Mouse (Mus musculus) ES-E14 (cell line): ENCODE data around the gene Gpnmb. TPM values are rescaled to one million over a fixed set of nuclear protein-coding genes. Genes with fewer than 3 reads are reported as not detected.

ENCODE experiments used
- DNase-seq: peaks from one replicate; pipeline ENCODE4 v3.0.0-alpha.2; 2013; ENCODE audit warnings: low read depth, low spot score
- H3K27ac ChIP-seq: 2 replicates; pipeline ENCODE4 v1.5.1; 2012; ENCODE audit warnings: low read depth, mild to moderate bottlenecking, low read length, moderate library complexity, mixed read lengths; ENCODE audit not compliant: poor library complexity, insufficient read depth, severe bottlenecking
- H3K36me3 ChIP-seq: 2 replicates; pipeline ENCODE4 v1.6.1; 2012; ENCODE audit warnings: mild to moderate bottlenecking, low read length, moderate library complexity, mixed read lengths; ENCODE audit not compliant: control insufficient read depth, poor library complexity, insufficient read depth, severe bottlenecking
- H3K4me1 ChIP-seq, 2 experiments: fragments of 150-350 bp in 1 of 2; sonication (generic) in 1 of 2; 2 replicates each; pipeline ENCODE4 v1.6.1; 2012; ENCODE audit warnings: low read length in 2 of 2, mild to moderate bottlenecking in 1 of 2, mixed read lengths in 1 of 2; ENCODE audit not compliant: control insufficient read depth in 2 of 2, insufficient read depth in 2 of 2, poor library complexity in 1 of 2
- H3K4me3 ChIP-seq, 2 experiments: fragments of 150-350 bp in 1 of 2; sonication (generic) in 1 of 2; 2 replicates each; pipeline ENCODE4 v1.5.1; 2012; ENCODE audit warnings: low read length in 2 of 2, low read depth in 1 of 2, mild to moderate bottlenecking in 1 of 2, mixed read lengths in 1 of 2; ENCODE audit not compliant: insufficient read depth in 1 of 2, poor library complexity in 1 of 2, severe bottlenecking in 1 of 2
- H3K9ac ChIP-seq: 2 replicates; pipeline ENCODE4 v1.6.1; 2012; ENCODE audit warnings: low read depth, mild to moderate bottlenecking, low read length, mixed read lengths; ENCODE audit not compliant: poor library complexity, insufficient read depth, severe bottlenecking
- H3K9me3 ChIP-seq: fragments of 150-350 bp; sonication (generic); 2 replicates; pipeline ENCODE4 v1.6.1; 2012; ENCODE audit warnings: low read depth, mild to moderate bottlenecking, low read length; ENCODE audit not compliant: control insufficient read depth, insufficient read depth
- CHD2 ChIP-seq: IDR thresholded peaks from 2 replicates; pipeline ENCODE4 v1.6.1; 2014; ENCODE audit warnings: mild to moderate bottlenecking, low read depth, low read length, inconsistent platforms
- HCFC1 ChIP-seq: IDR thresholded peaks from 2 replicates; pipeline ENCODE4 v1.6.1; 2012; ENCODE audit warnings: low read length, inconsistent platforms, borderline replicate concordance; ENCODE audit not compliant: insufficient read depth
- MAFK ChIP-seq: IDR thresholded peaks from 2 replicates; pipeline ENCODE4 v1.6.1; 2014; ENCODE audit warnings: mild to moderate bottlenecking, low read depth, low read length, inconsistent platforms; ENCODE audit not compliant: insufficient read depth
- ZC3H11A ChIP-seq: IDR thresholded peaks from 2 replicates; pipeline ENCODE4 v1.6.1; 2012; ENCODE audit warnings: low read depth, mild to moderate bottlenecking, inconsistent platforms, low read length, borderline replicate concordance
- ZNF384 ChIP-seq: IDR thresholded peaks from 2 replicates; pipeline ENCODE4 v1.6.1; 2012; ENCODE audit warnings: low read depth, low read length, inconsistent platforms
- in situ Hi-C, 2 experiments: fragments of 600-800 bp; cut with MboI; formaldehyde crosslinking; loops; one replicate each; pipeline ENCODE4 v1.15.1; 2025; ENCODE audit warnings: low sequenced_read_pairs in 2 of 2, inconsistent platforms in 1 of 2; ENCODE audit not compliant: unreplicated experiment in 2 of 2
- total RNA-seq: library from RNA; depleted of rRNA; stranded (reverse); fragments of 300-350 nt; gene quantifications from 2 replicates; pipeline ENCODE4 v1.2.3, GENCODE M21; 2012

The Gpnmb gene
- total RNA-seq, 1 experiment: 0.89 TPM

GRCm38 (mm10) chr6:49037268-49037662 is 919 bp downstream of the Gpnmb start:
- Histone ChIP-seq H3K4me3 (peak overlapping the region; percentile 35 to 46), H3K36me3 (no peaks in the 10 kb centered on the region), H3K9ac (peak overlapping the region; percentile 6; the same call in 1 of the 2 replicates), H3K9me3 (no peaks in the 10 kb centered on the region), H3K4me1 (peaks cover 0 to 2% of the 10 kb centered on the region in 2 experiments; a peak in 2 of 4 replicates), H3K27ac (no peak overlapping the region)
- no peak for DNase-seq
- TF ChIP-seq MAFK: no peak
- TF ChIP-seq HCFC1: no peak
- no peak for TF ChIP-seq ZNF384
- TF ChIP-seq ZC3H11A: no peak
- TF ChIP-seq CHD2: no peak
- in situ Hi-C loops: loop anchor here in 1 of 2 experiments (25.0 kb wide), 1 partner anchor 325 kb away; the partner anchor contains the start of gene Fam221a

GRCm38 (mm10) chr6:49039470-49040180 is 3.3 kb downstream of the Gpnmb start:
- Histone ChIP-seq H3K4me1 (peaks cover 0 to 2% of the 10 kb centered on the region in 2 experiments; a peak in 2 of 4 replicates), H3K36me3 (no peaks in the 10 kb centered on the region), H3K27ac (no peak overlapping the region), H3K9ac (0 out of 2 replicates have a peak overlapping the region, but pooled peaks have one; percentile 50), H3K9me3 (no peaks in the 10 kb centered on the region), H3K4me3 (peak overlapping the region in 1 of 2 experiments; percentile 22; a peak in 1 of 4 replicates)
- no peak for DNase-seq
- in situ Hi-C loops: loop anchor here in 1 of 2 experiments (25.0 kb wide), 1 partner anchor 323 kb away; the partner anchor contains the start of gene Fam221a
- peak; percentile 88 for TF ChIP-seq ZC3H11A
- no peak for TF ChIP-seq MAFK
- no peak for TF ChIP-seq CHD2
- peak; percentile 53; the same call in 1 of the 2 replicates for TF ChIP-seq ZNF384
- TF ChIP-seq HCFC1: no peak

GRCm38 (mm10) chr6:49046502-49046901 is 10.2 kb downstream of the Gpnmb start:
- TF ChIP-seq HCFC1 (no peak), ZNF384 (no peak), ZC3H11A (no peak), CHD2 (no peak), MAFK (no peak)

GRCm38 (mm10) chr6:49046976-49047375 is 10.6 kb downstream of the Gpnmb start:
- no peak for DNase-seq
- 0 out of 4 replicates have a peak, but pooled peaks cover 0 to 1% of the 10 kb centered on the region in 2 experiments for H3K4me1 ChIP-seq
- no peaks in the 10 kb centered on the region for H3K36me3 ChIP-seq
- H3K9ac ChIP-seq: no peak overlapping the region
- TF ChIP-seq HCFC1 (no peak), MAFK (no peak), ZNF384 (no peak)
- no peaks in the 10 kb centered on the region for H3K9me3 ChIP-seq
- in situ Hi-C loops: loop anchor here in 1 of 2 experiments (25.0 kb wide), 1 partner anchor 315 kb away; the partner anchor contains the start of gene Fam221a
- H3K4me3 ChIP-seq: no peak overlapping the region
- no peak overlapping the region for H3K27ac ChIP-seq

More at GRCm38 (mm10) chr6:49046502-49046901, 10.2 kb downstream of the Gpnmb start:
- no peaks in the 10 kb centered on the region for H3K36me3 ChIP-seq
- in situ Hi-C loops: loop anchor here in 1 of 2 experiments (25.0 kb wide), 1 partner anchor 316 kb away; the partner anchor contains the start of gene Fam221a
- no peak overlapping the region for H3K9ac ChIP-seq
- 0 out of 4 replicates have a peak, but pooled peaks cover 0 to 1% of the 10 kb centered on the region in 2 experiments for H3K4me1 ChIP-seq
- DNase-seq: no peak
- no peak overlapping the region for H3K4me3 ChIP-seq
- no peaks in the 10 kb centered on the region for H3K9me3 ChIP-seq
- no peak overlapping the region for H3K27ac ChIP-seq
